Mouse (Mus musculus): ENCODE results near the gene Insyn1.

Insyn1 gene

DNA sequence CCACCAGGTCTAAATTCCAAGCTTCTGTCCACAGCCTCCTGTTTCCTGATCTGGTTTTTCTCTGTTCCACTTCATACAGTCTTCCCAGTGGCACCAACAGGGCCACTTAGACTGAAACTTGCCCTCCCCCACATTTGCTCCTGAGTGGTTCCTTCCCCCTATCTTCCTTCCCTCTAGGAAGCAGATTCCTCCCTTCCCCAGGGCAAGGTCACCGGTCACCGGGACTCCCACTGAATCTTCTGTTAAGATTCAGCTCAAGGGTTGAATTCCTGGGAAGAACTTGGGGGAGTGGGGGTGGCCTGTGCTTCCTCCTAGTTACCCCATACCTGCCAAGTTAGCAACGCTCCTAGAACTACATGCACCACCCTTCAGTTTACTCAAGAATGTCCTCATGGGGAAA, 1.3 kb upstream of the Insyn1 start:
- DNase-seq (ENCODE audit: low spot score in 2 of 2): no peak

- DNase-seq (ENCODE audit: low spot score in 2 of 2): no peak
Observed at GRCm38 (mm10) chr9:58489133-58489864, 896 bp downstream of the Insyn1 start.

GRCm38 (mm10) chr9:58489865-58490165, 1.4 kb downstream of the Insyn1 start:
- no peak for DNase-seq (ENCODE audit: low spot score in 2 of 2)

GRCm38 (mm10) chr9:58490391-58490790, 2.0 kb downstream of the Insyn1 start:
- no peak for DNase-seq (ENCODE audit: low spot score in 2 of 2)

GRCm38 (mm10) chr9:58495035-58495434, 6.6 kb downstream of the Insyn1 start:
- DNase-seq (ENCODE audit: low spot score in 2 of 2): no peak

DNA sequence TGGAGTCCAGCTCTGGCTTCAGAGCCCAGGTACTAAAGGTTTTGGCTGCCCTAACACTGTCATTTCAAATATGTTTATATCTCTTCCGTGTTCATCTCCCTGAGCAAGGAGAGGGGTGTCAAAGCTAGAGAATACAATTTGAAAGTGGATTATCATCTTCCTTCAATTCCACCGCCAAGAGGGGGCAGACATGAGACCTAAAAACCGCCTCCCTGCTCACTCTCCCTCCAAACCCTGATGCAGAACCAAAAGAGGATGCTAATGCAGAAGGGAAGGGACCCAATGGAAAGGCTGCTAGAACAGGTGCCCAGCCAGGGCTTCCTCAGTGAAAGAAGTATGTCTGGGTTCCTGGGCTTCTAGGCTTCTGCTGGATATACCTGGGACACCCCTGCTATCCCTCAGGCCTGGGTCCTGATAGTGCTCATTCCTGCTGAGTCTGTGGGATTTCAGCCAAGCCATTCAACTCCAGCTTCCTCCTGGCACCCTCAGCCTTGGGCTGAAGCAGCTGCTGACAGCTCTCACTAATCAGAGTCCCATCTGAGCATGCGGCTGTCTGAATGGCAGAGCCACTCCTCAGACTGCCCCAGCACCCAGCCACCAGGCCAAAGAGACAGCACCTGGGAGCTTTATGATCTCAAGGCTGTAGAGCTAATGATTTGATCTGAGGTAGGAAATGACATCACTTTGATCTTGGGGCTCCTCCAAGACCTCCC, 8.2 kb downstream of the Insyn1 start:
- DNase-seq (ENCODE audit: low spot score in 2 of 2): no peak

- DNase-seq (ENCODE audit: low spot score in 2 of 2): no peak
Observed at GRCm38 (mm10) chr9:58497942-58498341, 9.5 kb downstream of the Insyn1 start.

DNA sequence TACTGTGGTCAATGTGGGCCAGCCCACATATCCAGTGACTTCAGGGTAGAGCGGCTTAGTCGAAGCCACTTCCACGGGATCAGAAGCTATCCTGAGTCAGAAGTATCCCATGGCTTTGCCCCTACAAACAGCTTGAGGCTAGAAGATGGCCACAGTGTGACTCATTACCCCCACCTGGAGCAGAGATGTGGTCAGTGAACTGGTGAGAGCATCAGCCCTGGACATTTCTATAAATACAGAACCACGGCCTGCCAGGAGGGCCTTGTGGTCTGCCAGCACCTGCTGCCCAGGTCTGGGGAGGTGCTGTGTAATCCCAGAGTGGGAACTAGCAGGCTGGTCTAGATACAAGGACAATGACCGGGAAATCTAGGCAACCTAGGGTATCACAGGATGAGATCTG, 12.5 kb downstream of the Insyn1 start:
- no peak for DNase-seq (ENCODE audit: low spot score in 2 of 2)

GRCm38 (mm10) chr9:58507216-58508005, 19.0 kb downstream of the Insyn1 start:
- DNase-seq (ENCODE audit: low spot score in 2 of 2): peak; percentile 55 to 58

- DNase-seq (ENCODE audit: low spot score in 2 of 2): peak; percentile 76 to 77
Observed at GRCm38 (mm10) chr9:58510452-58510851, 22.0 kb downstream of the Insyn1 start.

DNA sequence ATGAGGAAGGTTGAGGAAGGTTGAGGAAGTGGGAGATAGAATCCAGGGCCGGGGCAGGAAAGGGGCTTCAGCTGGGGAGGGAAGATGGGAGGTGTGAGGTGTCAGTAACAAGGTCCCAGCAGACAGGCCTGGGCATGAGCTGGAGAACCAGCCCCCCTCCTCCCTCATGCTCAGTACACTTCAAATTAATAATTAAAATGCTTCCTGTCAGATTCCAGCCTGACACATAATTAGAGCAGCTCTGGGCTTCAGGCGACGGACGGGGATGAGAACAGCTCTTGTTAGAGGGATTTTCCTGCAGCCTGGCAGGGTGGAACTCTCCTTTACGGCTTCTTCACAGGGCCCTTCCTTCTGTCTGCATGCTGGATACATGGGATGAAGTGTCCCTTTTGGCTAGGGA, 25.3 kb downstream of the Insyn1 start:
- no peak for DNase-seq (ENCODE audit: low spot score in 2 of 2)

DNA sequence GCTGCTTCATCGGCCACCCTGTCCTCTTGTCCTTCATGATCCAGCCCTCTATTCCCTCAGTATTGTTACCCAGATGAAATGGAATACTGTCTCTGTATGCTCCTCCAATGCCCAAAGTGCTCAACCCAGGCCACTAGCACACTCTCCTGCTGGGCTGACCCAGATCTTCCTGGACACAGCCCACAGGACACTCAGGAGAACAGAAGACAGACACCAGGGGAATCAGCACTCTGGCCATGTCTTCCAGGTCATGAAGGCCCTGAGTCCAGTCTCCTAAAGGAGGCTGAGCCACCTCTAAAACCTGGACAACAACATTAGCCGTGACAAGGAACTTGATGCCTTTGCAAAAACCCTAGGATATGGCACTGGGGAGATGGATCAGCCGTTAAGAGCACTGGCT, 28.1 kb downstream of the Insyn1 start:
- DNase-seq (ENCODE audit: low spot score in 2 of 2): no peak

- DNase-seq (ENCODE audit: low spot score in 2 of 2): peak; percentile 25 to 36
Observed at GRCm38 (mm10) chr9:58517866-58518750, 29.7 kb downstream of the Insyn1 start.

DNA sequence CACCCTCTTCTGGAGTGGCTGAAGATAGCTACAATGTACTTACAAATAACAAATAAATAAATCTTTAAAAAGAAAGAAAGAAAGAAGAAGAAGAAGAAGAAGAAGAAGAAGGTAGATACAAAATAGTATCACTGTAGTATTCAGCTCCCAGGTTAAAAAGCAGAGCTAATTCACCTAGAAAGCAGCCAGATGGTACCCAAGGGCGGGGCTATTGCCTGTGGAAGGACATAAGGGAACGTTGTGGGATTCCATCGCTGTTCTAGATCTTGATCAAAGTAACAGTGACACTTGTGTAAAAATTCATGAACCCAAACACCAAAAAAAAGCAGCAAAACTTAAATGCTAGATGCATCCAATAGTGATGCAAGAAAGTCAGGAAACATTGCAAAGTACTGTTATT, 31.6 kb downstream of the Insyn1 start:
- no peak for DNase-seq (ENCODE audit: low spot score in 2 of 2)

DNA sequence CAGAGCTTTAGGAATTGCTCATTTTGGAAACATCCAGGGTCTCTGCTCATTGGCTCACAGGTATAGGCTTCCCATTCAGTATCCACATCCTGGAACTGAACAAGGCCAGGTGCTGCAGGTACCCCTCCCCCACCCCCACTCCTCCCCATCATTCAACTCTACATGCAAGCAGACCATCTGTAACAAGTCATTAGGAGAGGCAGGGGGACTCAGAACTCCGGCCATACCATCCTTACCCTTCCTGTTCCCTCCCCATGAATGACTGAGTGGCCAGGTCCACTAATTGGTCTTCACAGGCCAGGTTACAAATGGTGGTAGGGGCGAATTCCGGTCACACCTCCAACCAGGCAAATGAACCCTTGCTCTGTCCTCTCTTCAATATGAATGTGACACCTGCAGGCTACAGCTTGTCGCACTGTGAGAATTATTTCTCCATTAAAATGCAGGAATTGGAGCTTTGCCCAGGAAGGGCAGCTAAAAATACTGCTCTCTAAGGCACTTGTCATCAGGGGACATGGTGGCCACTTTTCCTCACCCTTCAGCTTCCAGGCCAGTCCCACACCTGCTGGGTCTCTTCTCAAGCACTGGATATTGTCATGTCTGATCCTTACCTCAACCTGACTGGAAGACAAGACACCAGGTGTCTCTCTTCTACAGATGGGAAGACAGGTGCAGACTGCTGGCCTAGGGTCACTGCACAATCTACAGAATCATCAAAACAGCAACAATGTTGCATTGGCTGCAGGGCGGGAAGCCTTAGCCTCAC, 32.6 kb downstream of the Insyn1 start:
- DNase-seq (ENCODE audit: low spot score in 2 of 2): no peak

DNA sequence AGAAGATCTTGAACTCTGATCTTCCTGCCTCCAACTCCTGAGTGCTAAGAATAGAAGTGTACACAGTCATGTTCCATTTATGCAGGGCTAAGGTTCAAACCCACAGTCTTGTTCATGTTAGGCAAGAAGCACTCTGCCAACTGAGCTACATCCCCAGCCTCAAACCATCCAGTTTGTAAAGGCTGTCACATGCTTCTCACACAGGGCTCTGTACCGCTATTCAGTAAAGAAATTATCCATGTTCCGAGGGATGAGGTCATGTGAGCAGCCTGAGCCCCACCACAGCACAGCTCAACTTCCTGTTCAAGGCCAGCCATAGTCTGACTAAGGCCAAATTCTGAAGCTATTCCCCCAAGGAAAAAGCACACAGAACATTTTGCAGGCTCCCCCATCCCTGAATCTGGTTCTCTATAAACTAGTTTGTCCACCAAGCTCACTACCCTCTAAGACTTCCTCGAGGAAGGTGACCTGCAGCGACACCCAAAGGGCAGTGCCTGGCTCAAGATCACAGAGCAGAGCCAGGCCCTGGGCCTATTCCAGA, 33.5 kb downstream of the Insyn1 start:
- DNase-seq (ENCODE audit: low spot score in 2 of 2): no peak

GRCm38 (mm10) chr9:58525108-58525507, 36.7 kb downstream of the Insyn1 start:
- DNase-seq (ENCODE audit: low spot score in 2 of 2): no peak

GRCm38 (mm10) chr9:58527841-58528240, 39.4 kb downstream of the Insyn1 start:
- DNase-seq (ENCODE audit: low spot score in 2 of 2): no peak

DNA sequence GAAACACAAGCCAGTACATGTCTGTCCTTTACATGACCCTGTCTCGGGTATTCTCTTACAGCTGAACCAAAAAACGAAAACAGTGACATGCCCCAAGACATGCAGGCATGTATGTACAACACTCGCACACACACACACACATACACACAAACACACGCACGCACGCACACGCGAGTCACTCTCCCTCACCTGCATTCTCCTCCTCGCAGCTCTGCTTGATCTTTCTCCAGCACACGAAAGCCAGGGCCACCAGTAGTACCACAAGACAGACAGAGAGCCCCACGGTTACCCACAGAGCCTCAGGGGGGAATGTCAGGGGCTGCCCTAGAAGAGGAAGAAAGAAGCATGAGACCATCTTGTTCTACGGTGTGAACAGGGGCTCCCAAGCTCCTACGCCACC, 42.0 kb downstream of the Insyn1 start:
- no peak for DNase-seq (ENCODE audit: low spot score in 2 of 2)

- DNase-seq (ENCODE audit: low spot score in 2 of 2): no peak
Observed at GRCm38 (mm10) chr9:58532236-58532635, 43.8 kb downstream of the Insyn1 start.

- no peak for DNase-seq (ENCODE audit: low spot score in 2 of 2)
Observed at GRCm38 (mm10) chr9:58533322-58533721, 44.9 kb downstream of the Insyn1 start.
